Mouse (Mus musculus): ENCODE data around the gene Vmn1r12.
"Not testable (repeated sequence)": the region's sequence is repeated elsewhere in the genome, so short reads cannot be mapped to it uniquely, and the experiment has no call there.

Gene Vmn1r12

DNA sequence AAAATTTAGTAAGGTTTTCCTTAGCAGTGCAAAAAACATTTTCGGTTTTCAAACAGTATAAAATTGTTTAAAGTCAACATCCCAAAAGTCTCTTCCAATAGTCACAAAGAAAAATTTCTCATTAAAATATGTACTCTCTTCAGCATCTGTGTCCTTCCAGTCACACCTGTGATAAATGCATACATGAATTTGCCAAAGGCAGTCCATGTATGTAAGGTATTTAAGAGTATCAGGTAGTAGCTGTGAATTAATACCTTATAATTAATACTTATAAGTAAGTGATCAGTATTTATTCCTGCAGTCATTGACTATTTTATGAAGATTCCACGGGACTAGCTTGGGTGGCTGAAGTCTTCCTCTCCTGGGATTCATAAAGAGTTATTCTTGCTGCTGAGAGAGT lies at the start of gene Vmn1r12:
TSS of gene Vmn1r12 (plus strand) at position 301 of the 400 bp plus-strand sequence.
- DNase-seq (ENCODE audit: low spot score in 2 of 2) = no peak

DNA sequence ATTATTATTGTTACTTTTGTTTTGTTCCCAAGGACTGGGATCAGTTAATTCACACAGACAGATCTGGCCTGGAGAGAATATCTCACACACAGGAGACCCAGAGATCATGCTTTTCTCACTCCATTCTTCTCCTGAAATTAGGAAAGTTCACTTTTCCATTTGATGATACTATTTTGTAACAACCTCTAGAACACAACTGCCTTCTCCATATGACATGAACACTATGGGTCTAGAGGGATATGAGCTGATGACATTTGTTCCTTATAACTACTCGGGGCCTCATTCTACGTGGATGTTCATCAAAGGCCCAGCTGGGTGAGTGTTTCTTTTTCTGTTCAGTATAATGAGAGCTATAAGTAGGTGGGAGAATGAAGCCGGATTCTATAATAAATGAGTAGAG lies 47.6 kb upstream of the Vmn1r12 start, which contains the start of gene Vmn1r10:
TSS of gene Vmn1r10 (plus strand) at position 301 of the 400 bp plus-strand sequence.
- DNase-seq (ENCODE audit: low spot score in 2 of 2) = no peak

DNA sequence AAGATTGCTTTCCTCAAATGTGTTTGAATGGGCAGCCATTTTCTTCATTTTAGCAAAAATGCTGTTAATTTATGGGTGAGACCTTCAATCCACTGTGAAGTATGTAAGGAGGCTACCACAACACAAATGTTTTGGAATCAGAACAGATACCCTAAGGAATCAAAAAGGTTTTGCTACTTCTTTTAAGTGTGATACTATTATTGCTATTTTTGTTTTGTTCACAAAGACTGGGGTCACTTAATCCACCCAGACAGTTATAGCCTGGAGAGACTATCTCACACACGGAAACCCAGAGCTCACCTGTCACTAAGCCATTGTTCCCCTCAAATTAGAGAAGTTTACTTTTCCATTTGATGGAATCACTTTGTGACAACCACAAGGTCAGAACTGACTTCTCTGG lies 23.6 kb upstream of the Vmn1r12 start, which contains the start of gene Vmn1r11:
TSS of gene Vmn1r11 (plus strand) at position 301 of the 400 bp plus-strand sequence.
- no peak for DNase-seq (ENCODE audit: low spot score in 2 of 2)

DNA sequence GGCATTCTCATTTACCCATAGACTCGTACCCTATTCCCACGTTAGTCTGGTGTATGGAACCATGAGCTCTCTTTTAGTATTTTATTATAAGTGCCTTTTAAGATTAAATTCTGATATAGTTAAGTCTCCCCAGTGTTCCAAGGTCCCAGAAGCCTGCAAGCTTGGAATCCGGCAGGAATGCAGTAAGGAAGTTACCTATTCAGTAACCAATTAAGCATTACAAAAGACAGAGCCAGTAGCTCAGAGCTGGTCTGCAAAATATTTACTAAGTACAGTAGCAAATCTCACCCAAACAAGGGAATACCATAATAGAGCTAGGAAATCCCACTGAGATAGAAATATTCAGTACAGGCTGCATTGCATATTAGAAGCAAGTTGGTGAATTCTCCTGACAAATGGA lies 33.3 kb downstream of the Vmn1r12 start:
- not testable (repeated sequence) for DNase-seq (ENCODE audit: low spot score in 2 of 2)

DNA sequence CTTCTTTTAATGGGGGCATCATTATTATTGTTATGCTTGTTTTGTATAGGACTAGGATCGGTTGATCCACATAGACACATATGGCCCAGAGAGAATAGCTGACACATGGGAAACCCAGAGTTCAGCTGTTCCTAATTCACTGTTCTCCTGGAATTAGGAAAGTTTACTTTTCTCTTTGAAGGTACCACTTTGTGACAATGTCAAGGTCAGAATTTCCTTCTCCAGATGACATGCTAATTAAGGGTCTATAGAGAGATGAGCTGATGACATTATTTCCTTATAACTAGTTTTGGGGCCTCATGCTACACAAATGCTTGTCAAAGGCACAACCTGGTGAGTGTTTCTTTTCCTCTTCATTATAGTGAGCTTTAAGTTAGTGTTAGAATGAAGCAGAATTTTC lies 46.3 kb downstream of the Vmn1r12 start, which contains the start of gene Vmn1r13:
TSS of gene Vmn1r13 (plus strand) at position 301 of the 400 bp plus-strand sequence.
- not testable (repeated sequence) for DNase-seq (ENCODE audit: low spot score in 2 of 2)

Measured in spleen, postnatal 4 days (tissue).